Mouse (Mus musculus) C2C12 (cell line): Measurements from ENCODE around the gene Ywhae. TPM values are rescaled to one million over a fixed set of nuclear protein-coding genes. Genes with fewer than 3 reads are reported as not detected.

Experiments used
- H3K27me3 ChIP-seq: one replicate; pipeline ENCODE4 v1.6.1; 2011; ENCODE audit not compliant: control insufficient read depth, insufficient read depth, insufficient read length
- H3K36me3 ChIP-seq: one replicate; pipeline ENCODE4 v1.6.1; 2011; ENCODE audit not compliant: control insufficient read depth, insufficient read depth
- H3K4me3 ChIP-seq: one replicate; pipeline ENCODE4 v1.5.1; 2011; ENCODE audit warnings: mild to moderate bottlenecking, control low read depth; ENCODE audit not compliant: poor library complexity, insufficient read depth, severe bottlenecking
- H3K79me2 ChIP-seq: one replicate; pipeline ENCODE4 v1.6.1; 2011; ENCODE audit not compliant: control insufficient read depth, insufficient read depth
- H3K79me3 ChIP-seq: one replicate; pipeline ENCODE4 v1.6.1; 2011; ENCODE audit warnings: low read depth, control low read depth
- H3ac ChIP-seq: one replicate; pipeline ENCODE3; 2011; ENCODE audit warnings: low read depth; ENCODE audit not compliant: control insufficient read depth, insufficient read length
- CEBPB ChIP-seq: IDR thresholded peaks from one replicate; pipeline ENCODE4 v1.6.1; 2011; ENCODE audit warnings: low read depth, mild to moderate bottlenecking, control low read depth, moderate library complexity
- CTCF ChIP-seq: IDR thresholded peaks from one replicate; pipeline ENCODE4 v1.5.1; 2011; ENCODE audit not compliant: control insufficient read depth, insufficient read depth, insufficient read length
- FOSL1 ChIP-seq: IDR thresholded peaks from one replicate; pipeline ENCODE4 v1.8.0; 2011; ENCODE audit warnings: mild to moderate bottlenecking, low read length; ENCODE audit not compliant: poor library complexity, insufficient read depth, severe bottlenecking
- MAX ChIP-seq: IDR thresholded peaks from one replicate; pipeline ENCODE4 v1.6.1; 2011; ENCODE audit warnings: mild to moderate bottlenecking, control low read depth
- MYOD1 ChIP-seq: IDR thresholded peaks from one replicate; pipeline ENCODE4 v1.6.1; 2011; ENCODE audit warnings: low read depth; ENCODE audit not compliant: control insufficient read depth, insufficient read length
- MYOG ChIP-seq: IDR thresholded peaks from one replicate; pipeline ENCODE4 v1.6.1; 2011; ENCODE audit not compliant: control insufficient read depth, insufficient read length; ENCODE audit errors: extremely low read depth
- USF1 ChIP-seq: IDR thresholded peaks from one replicate; pipeline ENCODE4 v1.6.1; 2011; ENCODE audit warnings: low read depth, mild to moderate bottlenecking, control low read depth, moderate library complexity
- polyA plus RNA-seq: library from polyadenylated mRNA; unstranded; fragments of >200 nt; fragmentation: generic; extraction: Trizol; gene quantifications from one replicate; pipeline ENCODE4 v1.2.1, GENCODE M21; 2012; ENCODE audit warnings: missing spikeins

The Ywhae gene
- polyA plus RNA-seq, 1 experiment: 528 TPM

DNA sequence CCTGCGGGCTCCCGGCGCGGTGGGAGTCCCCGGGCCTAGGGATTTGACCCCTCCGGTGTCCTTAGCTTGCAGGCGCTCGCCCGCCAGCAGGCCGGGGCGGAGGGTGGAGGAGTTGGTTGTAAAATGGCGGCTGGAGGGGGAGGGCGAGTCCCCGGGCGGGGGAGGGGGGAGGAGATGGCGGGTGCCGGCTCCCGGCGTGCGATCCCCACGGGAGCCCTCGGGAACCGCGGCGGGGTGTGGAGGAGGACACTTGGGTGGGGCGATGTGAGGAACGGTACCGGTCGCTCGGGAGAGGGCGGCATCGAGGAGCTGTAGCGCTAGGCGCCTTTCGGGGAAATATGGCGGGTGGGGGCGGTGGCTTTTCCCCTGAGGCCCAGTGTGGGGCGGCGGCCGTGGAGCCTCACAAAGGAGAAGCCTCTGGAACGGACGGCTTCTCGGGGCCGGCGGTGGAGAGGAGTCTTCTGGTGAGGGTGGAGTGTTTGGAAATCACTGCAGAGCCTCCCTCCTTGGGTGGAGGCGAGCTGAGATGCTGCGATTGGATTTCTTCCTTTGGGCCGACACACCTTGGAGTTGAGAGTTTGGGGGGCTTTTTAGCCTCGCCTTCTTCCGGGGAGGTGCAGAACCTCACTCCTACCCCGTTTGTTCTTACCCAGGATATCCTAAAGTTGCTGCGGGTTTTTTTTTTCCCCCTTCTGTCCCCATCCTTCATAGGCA lies 715 bp downstream of the Ywhae start:
- Histone ChIP-seq H3K36me3 (peaks cover 18% of the 10 kb centered on the region), H3K79me2 (peaks cover 67% of the 10 kb centered on the region), H3ac (peak overlapping the region; percentile 89), H3K79me3 (peaks cover 51% of the 10 kb centered on the region), H3K27me3 (no peaks in the 10 kb centered on the region), H3K4me3 (peak overlapping the region; percentile 67)
- TF ChIP-seq MYOD1 (no peak), CTCF (no peak), CEBPB (no peak), MAX (no peak), USF1 (no peak), FOSL1 (no peak), MYOG (no peak)

DNA sequence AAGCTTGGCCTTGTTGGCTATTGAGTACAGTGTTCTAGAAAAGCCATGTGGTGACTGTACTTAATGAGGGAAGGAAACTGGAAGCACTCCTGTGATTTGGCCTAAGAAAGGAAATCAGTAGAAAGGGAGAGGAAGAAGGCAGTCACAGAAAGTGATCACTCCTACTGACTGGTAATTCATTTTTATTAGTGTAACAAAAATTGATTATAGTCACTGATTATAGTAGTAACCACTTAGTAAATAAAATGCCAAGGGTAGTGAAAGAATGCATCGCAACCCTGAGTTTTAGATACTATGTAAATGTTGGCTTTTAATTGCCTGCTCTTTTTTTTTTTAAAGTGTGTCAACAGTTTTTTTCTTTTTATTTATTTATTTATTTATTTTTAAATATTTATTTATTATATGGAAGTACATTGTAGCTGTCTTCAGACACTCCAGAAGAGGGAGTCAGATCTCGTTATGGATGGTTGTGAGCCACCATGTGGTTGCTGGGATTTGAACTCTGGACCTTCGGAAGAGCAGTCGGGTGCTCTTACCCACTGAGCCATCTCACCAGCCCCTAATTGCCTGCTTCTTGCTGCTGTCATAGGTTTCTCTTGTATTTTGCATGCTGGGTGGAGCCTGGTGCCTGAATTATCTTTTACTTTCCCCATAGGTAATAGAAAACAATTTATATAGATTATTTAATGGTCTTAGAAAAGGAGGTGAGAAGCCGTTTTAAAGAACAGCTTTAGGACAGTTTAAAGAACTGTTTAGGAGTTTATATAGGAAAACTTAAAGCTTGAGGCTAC lies 3.0 kb downstream of the Ywhae start:
- H3K36me3 ChIP-seq: peaks cover 39% of the 10 kb centered on the region
- peaks cover 74% of the 10 kb centered on the region for H3K79me3 ChIP-seq
- TF ChIP-seq CEBPB: no peak
- no peak for TF ChIP-seq MYOD1
- no peak for TF ChIP-seq MYOG
- no peak for TF ChIP-seq MAX
- TF ChIP-seq USF1: no peak
- no peak for TF ChIP-seq CTCF
- TF ChIP-seq FOSL1: no peak
- H3K27me3 ChIP-seq: no peaks in the 10 kb centered on the region
- H3K4me3 ChIP-seq: no peak overlapping the region
- no peak overlapping the region for H3ac ChIP-seq
- peaks cover 89% of the 10 kb centered on the region for H3K79me2 ChIP-seq

DNA sequence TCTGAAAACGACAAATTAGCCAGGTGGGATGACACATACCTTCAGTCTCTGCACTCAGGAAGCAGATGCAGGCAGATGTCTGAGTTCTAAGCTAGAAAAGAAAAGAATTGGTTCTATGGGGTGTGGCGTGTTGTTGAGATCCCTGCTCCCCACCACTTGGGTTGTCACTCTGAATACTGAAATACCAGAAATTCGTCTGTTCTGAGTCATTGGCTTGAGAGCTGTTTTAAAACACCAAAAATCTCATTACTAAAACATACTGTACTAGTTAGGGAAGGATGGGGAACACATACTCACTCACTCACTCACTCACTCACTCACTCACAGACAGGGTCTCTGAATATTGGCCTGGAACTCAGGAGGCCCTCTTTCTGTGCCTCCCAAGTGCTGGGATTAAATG lies 4.3 kb downstream of the Ywhae start:
- H3K36me3 ChIP-seq: peaks cover 53% of the 10 kb centered on the region
- no peak for TF ChIP-seq MAX
- no peak for TF ChIP-seq MYOD1
- TF ChIP-seq CEBPB: no peak
- TF ChIP-seq FOSL1: no peak
- TF ChIP-seq CTCF: no peak
- TF ChIP-seq USF1: no peak
- no peak for TF ChIP-seq MYOG
- no peak overlapping the region for H3K4me3 ChIP-seq
- H3K27me3 ChIP-seq: no peaks in the 10 kb centered on the region
- H3K79me2 ChIP-seq: peaks cover 97% of the 10 kb centered on the region
- H3K79me3 ChIP-seq: peaks cover 87% of the 10 kb centered on the region
- H3ac ChIP-seq: no peak overlapping the region

DNA sequence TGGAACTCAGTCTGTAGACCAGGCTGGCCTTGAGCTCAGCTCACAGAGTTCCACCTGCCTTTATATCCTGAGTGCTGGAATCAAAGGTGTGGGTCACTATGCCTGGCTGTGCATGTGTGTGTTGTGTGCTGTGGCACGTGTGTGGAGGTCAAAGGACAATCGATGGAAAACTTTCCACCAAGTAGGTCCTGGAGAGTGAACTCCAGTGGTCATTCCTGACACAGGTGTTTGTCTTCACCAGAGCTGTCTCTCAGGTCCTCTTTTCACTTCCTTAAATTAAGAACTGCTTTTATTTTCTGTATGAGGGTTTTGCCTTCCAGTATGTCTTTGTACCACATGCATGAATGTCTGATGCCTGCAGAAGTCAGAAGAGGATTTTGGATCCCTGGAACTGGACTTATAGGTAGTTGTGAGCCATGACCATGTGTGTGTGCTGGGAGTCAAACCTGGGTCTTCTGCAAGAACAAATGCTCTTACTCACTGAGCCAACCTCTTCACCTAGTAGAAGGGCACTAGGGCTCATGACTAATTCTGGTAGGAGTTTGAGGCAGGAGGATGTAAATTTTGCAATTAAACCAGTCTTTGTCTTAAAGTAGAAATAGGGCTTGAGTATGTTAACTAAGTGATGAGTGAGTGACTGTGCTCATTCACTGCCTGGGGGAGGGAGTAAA lies 5.3 kb downstream of the Ywhae start:
- Histone ChIP-seq H3K36me3 (peaks cover 56% of the 10 kb centered on the region), H3ac (no peak overlapping the region), H3K27me3 (no peaks in the 10 kb centered on the region), H3K4me3 (no peak overlapping the region), H3K79me2 (peaks cover 100% of the 10 kb centered on the region), H3K79me3 (peaks cover 96% of the 10 kb centered on the region)
- TF ChIP-seq MYOD1 (no peak), MAX (no peak), CEBPB (no peak), FOSL1 (no peak), USF1 (no peak), CTCF (no peak), MYOG (no peak)

DNA sequence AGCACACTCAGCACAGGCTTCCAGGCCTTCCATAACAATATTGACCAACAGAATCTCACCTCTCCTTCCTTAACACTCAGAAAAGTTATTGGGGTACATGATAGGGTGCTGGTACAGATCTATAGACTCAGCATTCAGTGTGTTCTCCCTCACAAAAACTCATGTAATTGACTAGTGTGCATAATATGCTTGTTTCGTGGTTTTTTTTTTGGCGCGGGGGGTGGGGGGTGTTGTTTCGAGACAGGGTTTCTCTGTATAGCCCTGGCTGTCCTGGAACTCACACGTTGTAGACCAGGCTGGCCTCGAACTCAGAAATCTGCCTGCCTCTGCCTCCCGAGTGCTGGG lies 5.8 kb downstream of the Ywhae start:
- peaks cover 56% of the 10 kb centered on the region for H3K36me3 ChIP-seq
- H3ac ChIP-seq: no peak overlapping the region
- H3K79me2 ChIP-seq: peaks cover 100% of the 10 kb centered on the region

More for the DNA sequence above, 5.8 kb downstream of the Ywhae start:
- TF ChIP-seq MAX: no peak
- TF ChIP-seq USF1: no peak
- no peak for TF ChIP-seq CTCF
- TF ChIP-seq CEBPB: no peak
- no peak for TF ChIP-seq MYOD1
- TF ChIP-seq MYOG: no peak
- TF ChIP-seq FOSL1: no peak
- H3K27me3 ChIP-seq: no peaks in the 10 kb centered on the region
- no peak overlapping the region for H3K4me3 ChIP-seq
- H3K79me3 ChIP-seq: peaks cover 98% of the 10 kb centered on the region
